Mouse (Mus musculus) bone marrow macrophage, adult 2 months (primary cell): ENCODE measurements at regions not wholly inside any gene's neighbourhood (a gene's known extent, or its start where the extent isn't known, plus 50 kb on each side); places are given as distances from the start of the nearest gene placed in this dataset.

Experiments used
- CTCF ChIP-seq: IDR thresholded peaks from 2 replicates; pipeline ENCODE4 v1.5.1; 2012; ENCODE audit warnings: low read depth, mild to moderate bottlenecking, low read length, moderate library complexity
- POLR2A ChIP-seq: IDR thresholded peaks from 2 replicates; pipeline ENCODE4 v1.6.1; 2012; ENCODE audit warnings: mild to moderate bottlenecking, low read depth, low read length, borderline replicate concordance

GRCm38 (mm10) chr9:47461915-47462314 lies 68.1 kb upstream of the Cadm1 start:
- TF ChIP-seq CTCF, result no peak
- TF ChIP-seq POLR2A, result no peak
